Mouse (Mus musculus): ENCODE measurements around the gene Tnf. TPM values are rescaled to one million over a fixed set of nuclear protein-coding genes. Genes with fewer than 3 reads are reported as not detected.

The Tnf gene
- polyA plus RNA-seq, 1 experiment from 2014 or later, result 0.48 TPM

Small RNA genes lying within 50 kb of the gene (microRNA-seq; reads per million reads assigned to microRNA genes)
- gene Mir6973a (not detected), gene Mir6974 (not detected), gene Mir6975 (2.2 reads per million), gene Mir8094 (0.98 reads per million)

Other genes with a start within 250 kb of the Tnf start
- gene Hspa1b, start 242.8 kb downstream of the Tnf start, polyA plus RNA-seq (2015; fragmentation: Nextera tagmentation; extraction: Ambion mirVana), result 0.05 TPM in 1 of 2 replicates, not detected in the other
- gene Gm20481, start 232.1 kb downstream of the Tnf start, polyA plus RNA-seq (2015; fragmentation: Nextera tagmentation; extraction: Ambion mirVana), result not detected in 2 replicates
- gene Hspa1a, start 229.9 kb downstream of the Tnf start, polyA plus RNA-seq (2015; fragmentation: Nextera tagmentation; extraction: Ambion mirVana), result 0.87 and 1.5 TPM in 2 replicates
- 0.21 and 0.27 TPM in 2 replicates for gene Hspa1l, start 229.3 kb downstream of the Tnf start, polyA plus RNA-seq (2015; fragmentation: Nextera tagmentation; extraction: Ambion mirVana)
- 97.6 and 103 TPM in 2 replicates for gene Lsm2, start 220.1 kb downstream of the Tnf start, polyA plus RNA-seq (2015; fragmentation: Nextera tagmentation; extraction: Ambion mirVana)
- gene Vars, start 201.0 kb downstream of the Tnf start, polyA plus RNA-seq (2015; fragmentation: Nextera tagmentation; extraction: Ambion mirVana), result 82.2 and 90.1 TPM in 2 replicates
- gene Vwa7, start 185.4 kb downstream of the Tnf start, polyA plus RNA-seq (2015; fragmentation: Nextera tagmentation; extraction: Ambion mirVana), result 0.09 and 0.13 TPM in 2 replicates
- gene Sapcd1, start 174.0 kb downstream of the Tnf start, polyA plus RNA-seq (2015; fragmentation: Nextera tagmentation; extraction: Ambion mirVana), result 2.2 and 2.6 TPM in 2 replicates
- 4.2 and 4.6 TPM in 2 replicates for gene Msh5, start 155.3 kb downstream of the Tnf start, polyA plus RNA-seq (2015; fragmentation: Nextera tagmentation; extraction: Ambion mirVana)
- gene Clic1, start 152.0 kb downstream of the Tnf start, polyA plus RNA-seq (2015; fragmentation: Nextera tagmentation; extraction: Ambion mirVana), result 112 and 121 TPM in 2 replicates
- 16.3 and 18.1 TPM in 2 replicates for gene Ddah2, start 143.0 kb downstream of the Tnf start, polyA plus RNA-seq (2015; fragmentation: Nextera tagmentation; extraction: Ambion mirVana)
- gene Ly6g6c, start 136.6 kb downstream of the Tnf start, polyA plus RNA-seq (2015; fragmentation: Nextera tagmentation; extraction: Ambion mirVana), result 0.24 and 0.37 TPM in 2 replicates
- 3.4 and 4.5 TPM in 2 replicates for gene Mpig6b, start 135.8 kb downstream of the Tnf start, polyA plus RNA-seq (2015; fragmentation: Nextera tagmentation; extraction: Ambion mirVana)
- 0.17 TPM in 1 of 2 replicates, not detected in the other for gene Ly6g6e, start 125.1 kb downstream of the Tnf start, polyA plus RNA-seq (2015; fragmentation: Nextera tagmentation; extraction: Ambion mirVana)
- 0.55 and 0.77 TPM in 2 replicates for gene Ly6g6d, start 123.9 kb downstream of the Tnf start, polyA plus RNA-seq (2015; fragmentation: Nextera tagmentation; extraction: Ambion mirVana)
- 4.0 and 5.7 TPM in 2 replicates for gene Ly6g6f, start 116.4 kb downstream of the Tnf start, polyA plus RNA-seq (2015; fragmentation: Nextera tagmentation; extraction: Ambion mirVana)
- 47.4 and 52.1 TPM in 2 replicates for gene Abhd16a, start 112.7 kb downstream of the Tnf start, polyA plus RNA-seq (2015; fragmentation: Nextera tagmentation; extraction: Ambion mirVana)
- gene Ly6g5c, start 93.7 kb downstream of the Tnf start, polyA plus RNA-seq (2015; fragmentation: Nextera tagmentation; extraction: Ambion mirVana), result not detected in 2 replicates
- gene Ly6g5b, start 86.6 kb downstream of the Tnf start, polyA plus RNA-seq (2015; fragmentation: Nextera tagmentation; extraction: Ambion mirVana), result 0.33 and 0.35 TPM in 2 replicates
- 12.4 and 12.9 TPM in 2 replicates for gene Gpank1, start 80.6 kb downstream of the Tnf start, polyA plus RNA-seq (2015; fragmentation: Nextera tagmentation; extraction: Ambion mirVana)
- gene Csnk2b, start 80.0 kb downstream of the Tnf start, polyA plus RNA-seq (2015; fragmentation: Nextera tagmentation; extraction: Ambion mirVana), result 115 and 123 TPM in 2 replicates
- 2.7 TPM in 2 replicates for gene D17H6S53E, start 75.6 kb downstream of the Tnf start, polyA plus RNA-seq (2015; fragmentation: Nextera tagmentation; extraction: Ambion mirVana)
- gene Apom, start 70.0 kb downstream of the Tnf start, polyA plus RNA-seq (2015; fragmentation: Nextera tagmentation; extraction: Ambion mirVana), result 959 and 972 TPM in 2 replicates
- gene Bag6, start 66.8 kb downstream of the Tnf start, polyA plus RNA-seq (2015; fragmentation: Nextera tagmentation; extraction: Ambion mirVana), result 19.7 and 21.4 TPM in 2 replicates
- gene Prrc2a, start 37.1 kb downstream of the Tnf start, polyA plus RNA-seq (2015; fragmentation: Nextera tagmentation; extraction: Ambion mirVana), result 38.4 and 45.0 TPM in 2 replicates
- 22.8 and 23.2 TPM in 2 replicates for gene Aif1, start 25.9 kb downstream of the Tnf start, polyA plus RNA-seq (2015; fragmentation: Nextera tagmentation; extraction: Ambion mirVana)
- gene Lst1, start 13.6 kb downstream of the Tnf start, polyA plus RNA-seq (2015; fragmentation: Nextera tagmentation; extraction: Ambion mirVana), result 38.8 and 41.4 TPM in 2 replicates
- 1.2 and 2.4 TPM in 2 replicates for gene Ltb, start 7.6 kb downstream of the Tnf start, polyA plus RNA-seq (2015; fragmentation: Nextera tagmentation; extraction: Ambion mirVana)
- not detected in 2 replicates for gene Lta, start 3.3 kb upstream of the Tnf start, polyA plus RNA-seq (2015; fragmentation: Nextera tagmentation; extraction: Ambion mirVana)
- gene Gm16181, start 18.8 kb upstream of the Tnf start, polyA plus RNA-seq (2015; fragmentation: Nextera tagmentation; extraction: Ambion mirVana), result not detected in 2 replicates
- 0.58 and 1.0 TPM in 2 replicates for gene Atp6v1g2, start 31.7 kb upstream of the Tnf start, polyA plus RNA-seq (2015; fragmentation: Nextera tagmentation; extraction: Ambion mirVana)
- gene Nfkbil1, start 33.8 kb upstream of the Tnf start, polyA plus RNA-seq (2015; fragmentation: Nextera tagmentation; extraction: Ambion mirVana), result 2.8 and 2.9 TPM in 2 replicates
- gene Ddx39b, start 39.7 kb upstream of the Tnf start, polyA plus RNA-seq (2015; fragmentation: Nextera tagmentation; extraction: Ambion mirVana), result 128 and 133 TPM in 2 replicates
- gene H2-D1, start 60.7 kb upstream of the Tnf start, polyA plus RNA-seq (2015; fragmentation: Nextera tagmentation; extraction: Ambion mirVana), result 98.3 and 107 TPM in 2 replicates
- gene H2-Q1, start 118.4 kb upstream of the Tnf start, polyA plus RNA-seq (2015; fragmentation: Nextera tagmentation; extraction: Ambion mirVana), result 0.56 and 0.77 TPM in 2 replicates
- 1.3 and 2.6 TPM in 2 replicates for gene H2-Q2, start 140.2 kb upstream of the Tnf start, polyA plus RNA-seq (2015; fragmentation: Nextera tagmentation; extraction: Ambion mirVana)
- 2.1 and 2.5 TPM in 2 replicates for gene H2-Q4, start 177.6 kb upstream of the Tnf start, polyA plus RNA-seq (2015; fragmentation: Nextera tagmentation; extraction: Ambion mirVana)
- 8.7 and 9.7 TPM in 2 replicates for gene H2-Q6, start 222.8 kb upstream of the Tnf start, polyA plus RNA-seq (2015; fragmentation: Nextera tagmentation; extraction: Ambion mirVana)
- gene H2-Q7, start 237.1 kb upstream of the Tnf start, polyA plus RNA-seq (2015; fragmentation: Nextera tagmentation; extraction: Ambion mirVana), result 16.0 and 16.6 TPM in 2 replicates

All from liver, embryonic 16.5 days (tissue).